18 mouse cellular contexts compared by ENCODE assay signal in genomic region chr13:6630660-6631059, GRCm38 (mm10). TPM values are rescaled to one million over a fixed set of nuclear protein-coding genes. Genes with fewer than 3 reads are reported as not detected.
DNase-seq lines count a peak whose midpoint lies in the region; ATAC-seq and TF ChIP-seq lines count a peak whose summit lies in the region.
"Had no signal": no experiment of that assay in that cellular context is flagged by ENCODE, and none has a peak within 500 bp of the region (broad histone marks: within the 10 kb centered on the region; RNA-seq: fewer than 3 reads in every experiment).

No protein-coding gene starts in this region.

- H3K4me3 ChIP-seq in hindbrain, postnatal 0 days (ENCODE audit: low read length), result no peak overlapping the region
- H3K4me3 ChIP-seq in hindbrain, embryonic 10.5 days, result no peak overlapping the region
- H3K4me3 ChIP-seq: embryonic facial prominence, embryonic 10.5 days; hindbrain, embryonic 15.5 days; kidney, embryonic 15.5 days; lung, embryonic 15.5 days had no signal

- ATAC-seq in hindbrain, postnatal 0 days, result 0 out of 2 replicates have a peak, but pooled peaks have one; percentile 47
- no peak for ATAC-seq in granulocyte monocyte progenitor cell, adult 5-6 weeks (replicated peaks; ENCODE audit: poor library complexity, severe bottlenecking)
- ATAC-seq: intestine, postnatal 0 days; midbrain, embryonic 16.5 days had no signal

- peak; percentile 27 for DNase-seq in cerebellum, adult 8-10 months
- DNase-seq in cerebellum, adult 9-10 months, result no peak
- DNase-seq in hindbrain, postnatal 0 days (ENCODE audit: low spot score), result no peak
- DNase-seq in hindbrain, embryonic 10.5 days (ENCODE audit: low spot score), result no peak
- peak; percentile 47 to 60 for DNase-seq in right cerebral cortex, postnatal 10 days (ENCODE audit: low spot score in 2 of 2)
- no peak for DNase-seq in right cerebral cortex, postnatal 25 days
- DNase-seq: adrenal gland, postnatal 25 days; heart, postnatal 14 days; lung, postnatal 4 days; thymus, postnatal 14 days had no signal

- no peaks in the 10 kb centered on the region for H3K36me3 ChIP-seq in hindbrain, postnatal 0 days (ENCODE audit: insufficient read depth, low read length)
- H3K36me3 ChIP-seq in hindbrain, embryonic 10.5 days, result no peaks in the 10 kb centered on the region
- H3K36me3 ChIP-seq: embryonic facial prominence, embryonic 10.5 days; kidney, embryonic 15.5 days; lung, embryonic 15.5 days had no signal

- no peaks in the 10 kb centered on the region for H3K4me1 ChIP-seq in hindbrain, postnatal 0 days (ENCODE audit: insufficient read depth, low read length)
- peaks cover 14% of the 10 kb centered on the region; the same call in 1 of the 2 replicates for H3K4me1 ChIP-seq in hindbrain, embryonic 10.5 days (replicated peaks)
- H3K4me1 ChIP-seq: hindbrain, embryonic 15.5 days had no signal

- TF ChIP-seq CTCF in hindbrain, postnatal 0 days (IDR thresholded peaks at IDR 0.05; ENCODE audit: low read depth), result no peak

- H3K4me2 ChIP-seq in hindbrain, postnatal 0 days (ENCODE audit: low read depth, low read length), result no peak overlapping the region
- H3K4me2 ChIP-seq: hindbrain, embryonic 15.5 days; kidney, embryonic 15.5 days; lung, embryonic 15.5 days had no signal

- WGBS in hindbrain, postnatal 0 days, result 63% methylated on average over 5 of the region's 5 CpGs
- WGBS in hindbrain, embryonic 10.5 days, result 96% methylated on average over 5 of the region's 5 CpGs

- H3K9me3 ChIP-seq in hindbrain, postnatal 0 days (ENCODE audit: low read length), result no peaks in the 10 kb centered on the region
- H3K9me3 ChIP-seq in hindbrain, embryonic 10.5 days, result no peaks in the 10 kb centered on the region
- H3K9me3 ChIP-seq: embryonic facial prominence, embryonic 10.5 days; hindbrain, embryonic 15.5 days; kidney, embryonic 15.5 days; lung, embryonic 15.5 days had no signal

- no peaks in the 10 kb centered on the region for H3K27me3 ChIP-seq in hindbrain, postnatal 0 days (ENCODE audit: insufficient read depth, low read length)
- no peaks in the 10 kb centered on the region for H3K27me3 ChIP-seq in hindbrain, embryonic 10.5 days (ENCODE audit: insufficient read depth, poor library complexity, severe bottlenecking)
- H3K27me3 ChIP-seq: hindbrain, embryonic 15.5 days; kidney, embryonic 15.5 days; lung, embryonic 15.5 days had no signal

- H3K9ac ChIP-seq in hindbrain, postnatal 0 days (replicated peaks; ENCODE audit: low read length), result no peak overlapping the region
- H3K9ac ChIP-seq: hindbrain, embryonic 15.5 days; kidney, embryonic 15.5 days; liver, embryonic 14.5 days; lung, embryonic 15.5 days had no signal

- no peak overlapping the region for H3K27ac ChIP-seq in hindbrain, postnatal 0 days
- no peak overlapping the region for H3K27ac ChIP-seq in hindbrain, embryonic 10.5 days
- H3K27ac ChIP-seq: embryonic facial prominence, embryonic 10.5 days; hindbrain, embryonic 15.5 days; kidney, embryonic 15.5 days; liver, embryonic 14.5 days; lung, embryonic 15.5 days had no signal

RNA-seq across cellular contexts. Expression of gene Pfkp, which starts 17.9 kb away (rescaled TPM):
- 179 and 233 TPM in 2 replicates for total RNA-seq in hindbrain, postnatal 0 days (2014; rRNA removed)
- 427 and 436 TPM in 2 replicates for polyA plus RNA-seq in hindbrain, postnatal 0 days (2015; fragmentation: Nextera tagmentation; extraction: Ambion mirVana)
- polyA plus RNA-seq in hindbrain, embryonic 10.5 days (2016; fragmentation: Nextera tagmentation; extraction: Ambion mirVana), result 19.0 and 32.8 TPM in 2 replicates
- 39.4 and 54.3 TPM in 2 replicates for total RNA-seq in granulocyte monocyte progenitor cell, adult 5-6 weeks (2014; fragmentation: Nextera tagmentation)
- 101 and 108 TPM in 2 replicates for total RNA-seq in granulocyte monocyte progenitor cell, adult 5-6 weeks (2017)

Comparison
In these comparisons a context has a peak if more than half of its experiments do, and no peak if none do; other contexts are left out.
1. DNase-seq: peak in cerebellum, adult 8-10 months (single experiment) and right cerebral cortex, postnatal 10 days (2 of 2); none in cerebellum, adult 9-10 months (single experiment), hindbrain, postnatal 0 days (single experiment), hindbrain, embryonic 10.5 days (single experiment) and right cerebral cortex, postnatal 25 days (single experiment).